Mouse (Mus musculus) cerebellum, adult 2 months (tissue): Measurements from ENCODE around the gene Vegfb. TPM values are rescaled to one million over a fixed set of nuclear protein-coding genes. Genes with fewer than 3 reads are reported as not detected.

Experiments
- DNase-seq, 2 experiments: peaks; one replicate each; pipeline ENCODE4 v3.0.0; 2021
- H3K27ac ChIP-seq: fragments of 200-500 bp; 2 replicates; pipeline ENCODE4 v1.5.1; 2012; ENCODE audit warnings: low read length, control low read depth, inconsistent platforms; ENCODE audit not compliant: insufficient read depth
- H3K27me3 ChIP-seq: fragments of 200-500 bp; 2 replicates; pipeline ENCODE4 v1.6.1; 2012; ENCODE audit warnings: inconsistent platforms, mild to moderate bottlenecking, low read length, moderate library complexity; ENCODE audit not compliant: control insufficient read depth, insufficient read depth
- H3K4me1 ChIP-seq: fragments of 200-500 bp; 2 replicates; pipeline ENCODE4 v1.6.1; 2011; ENCODE audit warnings: low read length; ENCODE audit not compliant: control insufficient read depth, insufficient read depth
- H3K4me3 ChIP-seq: fragments of 200-500 bp; replicated peaks from 2 replicates; pipeline ENCODE3; 2011; ENCODE audit warnings: mild to moderate bottlenecking, low read depth, low read length, control low read depth; ENCODE audit not compliant: insufficient read depth
- CTCF ChIP-seq: fragments of 200-500 bp; IDR thresholded peaks from 2 replicates; pipeline ENCODE4 v1.5.1; 2011; ENCODE audit warnings: low read depth, mild to moderate bottlenecking, control low read depth, low read length, moderate library complexity, borderline replicate concordance; ENCODE audit not compliant: insufficient read depth
- POLR2A ChIP-seq: fragments of 200-500 bp; IDR thresholded peaks from 2 replicates; pipeline ENCODE4 v1.6.1; 2011; ENCODE audit warnings: low read length, control low read depth, borderline replicate concordance; ENCODE audit not compliant: insufficient read depth
- WGBS: fragments of 180-500 bp; shearing (Covaris S2); methylation state at CpG from one replicate; pipeline ENCODE4 v1.1.7; 2018; 5-methylcytosine and 5-hydroxymethylcytosine counted together
- polyA plus RNA-seq: library from polyadenylated mRNA; depleted of rRNA; stranded (reverse); fragments of >200 nt; gene quantifications from 2 replicates; pipeline ENCODE4 v1.2.3, GENCODE M21; 2012

Gene Vegfb
- polyA plus RNA-seq, 1 experiment, result 100.0 TPM

- DNase-seq, result peak in 1 of 2 experiments; percentile 18
- Histone ChIP-seq H3K27ac (no peak overlapping the region), H3K4me3 (no peak overlapping the region), H3K4me1 (peaks cover 7% of the 10 kb centered on the region), H3K27me3 (no peaks in the 10 kb centered on the region)
- 83% methylated on average over 8 of the region's 8 CpGs for WGBS
- TF ChIP-seq POLR2A, result no peak
- TF ChIP-seq CTCF, result no peak
Measured at GRCm38 (mm10) chr19:6989251-6989650, 1.8 kb upstream of the Vegfb start.

GRCm38 (mm10) chr19:6987904-6988285 lies 444 bp upstream of the Vegfb start:
- Histone ChIP-seq H3K27me3 (no peaks in the 10 kb centered on the region), H3K27ac (peak overlapping the region; percentile 54), H3K4me1 (peaks cover 5% of the 10 kb centered on the region), H3K4me3 (peak overlapping the region; percentile 76)
- DNase-seq, result no peak
- no peak for TF ChIP-seq CTCF
- TF ChIP-seq POLR2A, result no peak
- WGBS, result 1% methylated on average over 8 of the region's 8 CpGs

- peak in 1 of 2 experiments; percentile 28 for DNase-seq
- TF ChIP-seq POLR2A, result no peak
- no peak overlapping the region for H3K27ac ChIP-seq
- no peak overlapping the region for H3K4me3 ChIP-seq
- no peaks in the 10 kb centered on the region for H3K27me3 ChIP-seq
- 76% methylated on average over 10 of the region's 10 CpGs for WGBS
- peaks cover 6% of the 10 kb centered on the region for H3K4me1 ChIP-seq
Measured at GRCm38 (mm10) chr19:6985951-6986708, 1.3 kb downstream of the Vegfb start.

- no peak for TF ChIP-seq CTCF
- no peak for TF ChIP-seq POLR2A
- Histone ChIP-seq H3K4me3 (no peak overlapping the region), H3K27ac (no peak overlapping the region), H3K27me3 (no peaks in the 10 kb centered on the region), H3K4me1 (peaks cover 6% of the 10 kb centered on the region)
- peak in 1 of 2 experiments; percentile 26 for DNase-seq
- WGBS, result 87% methylated on average over 19 of the region's 19 CpGs
Measured at GRCm38 (mm10) chr19:6985300-6985699, 2.2 kb downstream of the Vegfb start.

GRCm38 (mm10) chr19:6983621-6984020 lies 3.8 kb downstream of the Vegfb start:
- 47% methylated on average over 5 of the region's 5 CpGs for WGBS

GRCm38 (mm10) chr19:6981465-6981864 lies 6.0 kb downstream of the Vegfb start:
- Histone ChIP-seq H3K4me1 (peaks cover 12% of the 10 kb centered on the region), H3K27ac (no peak overlapping the region), H3K4me3 (no peak overlapping the region), H3K27me3 (no peaks in the 10 kb centered on the region)
- no peak for TF ChIP-seq POLR2A
- TF ChIP-seq CTCF, result no peak
- DNase-seq, result no peak
- 89% methylated on average over 4 of the region's 4 CpGs for WGBS

More at GRCm38 (mm10) chr19:6983621-6984020, 3.8 kb downstream of the Vegfb start:
- H3K4me1 ChIP-seq, result peaks cover 10% of the 10 kb centered on the region
- no peak for DNase-seq
- no peak overlapping the region for H3K27ac ChIP-seq
- no peak for TF ChIP-seq POLR2A
- TF ChIP-seq CTCF, result no peak
- H3K4me3 ChIP-seq, result no peak overlapping the region
- H3K27me3 ChIP-seq, result no peaks in the 10 kb centered on the region

GRCm38 (mm10) chr19:6980381-6981093 lies 6.9 kb downstream of the Vegfb start, which contains the start of gene Fkbp2:
Gene Fkbp2 (minus strand): TSS chr19:6980501.
- H3K4me1 ChIP-seq, result peaks cover 8% of the 10 kb centered on the region; the same call in 1 of the 2 replicates
- 2% methylated on average over 38 of the region's 38 CpGs for WGBS

More at GRCm38 (mm10) chr19:6980381-6981093, 6.9 kb downstream of the Vegfb start, which contains the start of gene Fkbp2:
- TF ChIP-seq POLR2A (peak; percentile 96), CTCF (no peak)
- Histone ChIP-seq H3K27ac (peak within 1 kb of the TSS; percentile 68), H3K4me3 (peak within 1 kb of the TSS; percentile 92), H3K27me3 (no peaks in the 10 kb centered on the region)
- DNase-seq, result peak; percentile 99 to 100
